Mouse (Mus musculus) intestine, postnatal 0 days (tissue): Measurements from ENCODE around the gene Gm17584. TPM values are rescaled to one million over a fixed set of nuclear protein-coding genes. Genes with fewer than 3 reads are reported as not detected.
"Not testable (repeated sequence)": the region's sequence is repeated elsewhere in the genome, so short reads cannot be mapped to it uniquely, and the experiment has no call there.

Experiments used
- ATAC-seq: fragments of 200-750 bp; cut with Nextera tagmentation; 2 replicates; pipeline ENCODE4 v1.8.0; 2017; ENCODE audit warnings: mild to moderate bottlenecking, moderate TSS enrichment, moderate library complexity
- H3K27ac ChIP-seq: fragments of 300-500 bp; sonication (generic); 2 replicates; pipeline ENCODE4 v1.5.1; 2014; ENCODE audit warnings: mild to moderate bottlenecking, low read depth, low read length, moderate library complexity
- H3K27me3 ChIP-seq: fragments of 300-500 bp; sonication (generic); replicated peaks from 2 replicates; pipeline ENCODE4 v1.6.1; 2014; ENCODE audit warnings: low read length, mixed read lengths; ENCODE audit not compliant: control insufficient read depth, insufficient read depth
- H3K36me3 ChIP-seq: fragments of 300-500 bp; sonication (generic); 2 replicates; pipeline ENCODE4 v1.6.1; 2014; ENCODE audit warnings: mild to moderate bottlenecking, moderate library complexity; ENCODE audit not compliant: control insufficient read depth, insufficient read depth
- H3K4me1 ChIP-seq: fragments of 300-500 bp; sonication (generic); replicated peaks from 2 replicates; pipeline ENCODE4 v1.6.1; 2014; ENCODE audit warnings: antibody characterized with exemption, low read length, mixed read lengths; ENCODE audit not compliant: control insufficient read depth, insufficient read depth
- H3K4me2 ChIP-seq: fragments of 300-500 bp; sonication (generic); replicated peaks from 2 replicates; pipeline ENCODE4 v1.6.1; 2014; ENCODE audit warnings: low read depth, mild to moderate bottlenecking, moderate library complexity
- H3K4me3 ChIP-seq: fragments of 300-500 bp; sonication (generic); 2 replicates; pipeline ENCODE4 v1.5.1; 2014; ENCODE audit warnings: low read depth, low read length
- H3K9ac ChIP-seq: fragments of 300-500 bp; sonication (generic); 2 replicates; pipeline ENCODE4 v1.6.1; 2014; ENCODE audit warnings: mild to moderate bottlenecking, low read depth, low read length
- H3K9me3 ChIP-seq: fragments of 300-500 bp; sonication (generic); 2 replicates; pipeline ENCODE4 v1.6.1; 2016; ENCODE audit warnings: mixed run types; ENCODE audit not compliant: control insufficient read depth
- WGBS: fragments of 180-500 bp; shearing (Covaris S2); extraction: QIAGEN DNeasy Blood & Tissue Kit; methylation state at CpG from one replicate; pipeline ENCODE4 v1.1.7; 2014; 5-methylcytosine and 5-hydroxymethylcytosine counted together
- polyA plus RNA-seq: library from polyadenylated mRNA; unstranded; fragments of >200 nt; fragmentation: Nextera tagmentation; extraction: Ambion mirVana; gene quantifications from 2 replicates; pipeline ENCODE4 v1.2.1, GENCODE M21; 2015

Gm17584 gene
- polyA plus RNA-seq, result not detected in 2 replicates

GRCm38 (mm10) chrX:124500263-124500662, at the start of gene Gm17584:
TSS of gene Gm17584 (plus strand) at chrX:124500563.
- H3K9ac ChIP-seq, H3K27me3 ChIP-seq, H3K9me3 ChIP-seq, H3K4me2 ChIP-seq, H3K4me3 ChIP-seq, H3K27ac ChIP-seq, H3K4me1 ChIP-seq, ATAC-seq, H3K36me3 ChIP-seq: not testable (repeated sequence)
- no CpG with 5 or more reads among the region's 4 CpGs for WGBS

Other genes with a start within 250 kb of the Gm17584 start
- not detected in 2 replicates for gene Gm17469, start 129.3 kb downstream of the Gm17584 start, polyA plus RNA-seq